Mouse (Mus musculus) liver, adult 2 months (tissue): ENCODE results near the gene Dpep2nb.

Experiments
- CTCF ChIP-seq: fragments of 200-500 bp; IDR thresholded peaks from 2 replicates; pipeline ENCODE4 v1.5.1; 2011; ENCODE audit warnings: low read depth, low read length, control low read depth
- POLR2A ChIP-seq: fragments of 200-500 bp; IDR thresholded peaks from 2 replicates; pipeline ENCODE4 v1.6.1; 2011; ENCODE audit warnings: low read length, control low read depth; ENCODE audit not compliant: insufficient read depth; ENCODE audit errors: extremely low read depth

DNA sequence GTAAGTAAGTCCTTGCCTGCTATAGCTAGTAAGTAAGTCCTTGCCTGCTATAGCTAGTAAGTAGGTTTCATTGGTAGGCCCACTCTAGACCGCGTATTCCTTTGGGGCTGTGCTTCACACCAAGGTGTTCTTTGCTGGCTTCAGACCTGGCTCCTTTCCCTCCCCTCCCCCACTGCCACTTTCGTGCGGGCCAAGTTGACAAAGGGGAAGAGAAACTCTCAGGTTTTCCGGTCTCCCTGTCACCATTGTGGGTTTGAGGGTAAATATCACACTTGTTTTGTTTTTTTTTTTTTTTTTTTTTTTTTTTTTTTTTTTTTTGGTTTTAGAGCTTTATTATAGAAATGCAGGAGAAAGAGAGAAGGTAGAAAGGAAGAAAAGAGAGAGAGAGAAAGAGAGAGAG is 13.3 kb downstream of the Dpep2nb start:
- TF ChIP-seq POLR2A (no peak), CTCF (no peak)
